Mouse (Mus musculus) spleen, postnatal 36 days (tissue): Measurements from ENCODE around the gene Ppfia1.

Experiments used
- DNase-seq, 2 experiments: peaks; one replicate each; pipeline ENCODE4 v3.0.0; 2022; ENCODE audit warnings: low spot score in 2 of 2, mixed read lengths in 1 of 2

Ppfia1 gene

GRCm38 (mm10) chr7:144490201-144490873, 63.2 kb downstream of the Ppfia1 start:
- no peak for DNase-seq

GRCm38 (mm10) chr7:144489067-144489774, 64.3 kb downstream of the Ppfia1 start:
- no peak for DNase-seq

- DNase-seq, result no peak
Measured at GRCm38 (mm10) chr7:144480314-144480713, 73.2 kb downstream of the Ppfia1 start.

- no peak for DNase-seq
Measured at GRCm38 (mm10) chr7:144479569-144479968, 74.0 kb downstream of the Ppfia1 start.

- no peak for DNase-seq
Measured at GRCm38 (mm10) chr7:144475741-144476140, 77.8 kb downstream of the Ppfia1 start.

- no peak for DNase-seq
Measured at GRCm38 (mm10) chr7:144473486-144473885, 80.0 kb downstream of the Ppfia1 start.

GRCm38 (mm10) chr7:144471103-144471502, 82.4 kb downstream of the Ppfia1 start:
- DNase-seq, result no peak

- DNase-seq, result peak; percentile 33 to 39
Measured at GRCm38 (mm10) chr7:144470545-144471059, 82.9 kb downstream of the Ppfia1 start, which contains the start of gene Cttn. TSS of gene Cttn (minus strand) at chr7:144471009.

GRCm38 (mm10) chr7:144469908-144470544, 83.5 kb downstream of the Ppfia1 start:
- no peak for DNase-seq

- no peak for DNase-seq
Measured at GRCm38 (mm10) chr7:144469181-144469641, 84.3 kb downstream of the Ppfia1 start.

GRCm38 (mm10) chr7:144468741-144469140, 84.8 kb downstream of the Ppfia1 start:
- no peak for DNase-seq

- DNase-seq, result no peak
Measured at GRCm38 (mm10) chr7:144462577-144462976, 91.0 kb downstream of the Ppfia1 start.

- no peak for DNase-seq
Measured at GRCm38 (mm10) chr7:144461246-144461902, 92.2 kb downstream of the Ppfia1 start.

- no peak for DNase-seq
Measured at GRCm38 (mm10) chr7:144458881-144459280, 94.6 kb downstream of the Ppfia1 start.

GRCm38 (mm10) chr7:144450661-144451060, 102.9 kb downstream of the Ppfia1 start:
- DNase-seq, result no peak

- DNase-seq, result peak; percentile 5 to 22
Measured at GRCm38 (mm10) chr7:144449637-144450570, 103.6 kb downstream of the Ppfia1 start.

- DNase-seq, result no peak
Measured at GRCm38 (mm10) chr7:144448186-144448585, 105.3 kb downstream of the Ppfia1 start.

- DNase-seq, result peak; percentile 74 to 78
Measured at GRCm38 (mm10) chr7:144447146-144447545, 106.4 kb downstream of the Ppfia1 start.

GRCm38 (mm10) chr7:144444788-144445187, 108.7 kb downstream of the Ppfia1 start:
- DNase-seq, result peak; percentile 74 to 80

GRCm38 (mm10) chr7:144441976-144442375, 111.6 kb downstream of the Ppfia1 start:
- DNase-seq, result no peak

GRCm38 (mm10) chr7:144441466-144441865, 112.1 kb downstream of the Ppfia1 start:
- no peak for DNase-seq
